Mouse (Mus musculus) lung, postnatal 0 days (tissue): Measurements from ENCODE around the gene Gbp5.
"Not testable (repeated sequence)": the region's sequence is repeated elsewhere in the genome, so short reads cannot be mapped to it uniquely, and the experiment has no call there.

Experiments used
- CTCF ChIP-seq: IDR thresholded peaks from 2 replicates; pipeline ENCODE4 v1.5.1; 2016; ENCODE audit warnings: antibody characterized with exemption, mild to moderate bottlenecking
- EP300 ChIP-seq: IDR thresholded peaks from 2 replicates; pipeline ENCODE4 v1.6.1; 2016; ENCODE audit warnings: antibody characterized with exemption, mild to moderate bottlenecking, control low read depth

DNA sequence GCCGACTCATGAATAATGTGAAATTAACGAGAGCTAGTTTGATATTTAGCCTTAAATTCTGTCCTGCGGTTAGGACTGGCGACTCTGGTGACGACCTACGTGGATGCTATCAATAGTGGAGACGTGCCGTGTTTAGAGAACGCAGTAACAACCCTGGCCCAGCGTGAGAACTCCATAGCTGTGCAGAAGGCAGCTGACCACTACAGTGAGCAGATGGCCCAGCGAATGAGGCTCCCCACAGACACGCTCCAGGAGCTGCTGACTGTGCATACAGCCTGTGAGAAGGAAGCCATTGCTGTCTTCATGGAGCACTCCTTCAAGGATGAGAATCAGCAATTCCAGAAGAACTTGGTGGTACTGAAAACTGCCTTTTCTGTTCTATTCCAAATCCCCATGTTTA, 49.0 kb downstream of the Gbp5 start:
- not testable (repeated sequence) for TF ChIP-seq CTCF, EP300
